Mouse (Mus musculus): ENCODE data around the gene Gm9195.
A peak's percentile ranks its signal among the peaks of the same experiment; 100 is the strongest.

Gm9195 gene

GRCm38 (mm10) chr14:72442936-72443335 lies 48.7 kb downstream of the Gm9195 start:
- no peak for DNase-seq (ENCODE audit: low spot score)

- no peak for DNase-seq (ENCODE audit: low spot score)
Measured at GRCm38 (mm10) chr14:72440929-72441328, 50.7 kb downstream of the Gm9195 start.

- no peak for DNase-seq (ENCODE audit: low spot score)
Measured at GRCm38 (mm10) chr14:72440436-72440835, 51.2 kb downstream of the Gm9195 start.

GRCm38 (mm10) chr14:72438976-72439375 lies 52.7 kb downstream of the Gm9195 start:
- DNase-seq (ENCODE audit: low spot score), result no peak

- peak; percentile 36 for DNase-seq (ENCODE audit: low spot score)
Measured at GRCm38 (mm10) chr14:72389696-72390095, 101.9 kb downstream of the Gm9195 start.

- DNase-seq (ENCODE audit: low spot score), result no peak
Measured at GRCm38 (mm10) chr14:72389288-72389687, 102.3 kb downstream of the Gm9195 start.

- DNase-seq (ENCODE audit: low spot score), result peak; percentile 48
Measured at GRCm38 (mm10) chr14:72377224-72377623, 114.4 kb downstream of the Gm9195 start.
